Mouse (Mus musculus): ENCODE measurements around the gene Usp35. TPM values are rescaled to one million over a fixed set of nuclear protein-coding genes. Genes with fewer than 3 reads are reported as not detected.

The Usp35 gene
- polyA plus RNA-seq, 1 experiment from 2014 or later: 2.4 TPM

DNA sequence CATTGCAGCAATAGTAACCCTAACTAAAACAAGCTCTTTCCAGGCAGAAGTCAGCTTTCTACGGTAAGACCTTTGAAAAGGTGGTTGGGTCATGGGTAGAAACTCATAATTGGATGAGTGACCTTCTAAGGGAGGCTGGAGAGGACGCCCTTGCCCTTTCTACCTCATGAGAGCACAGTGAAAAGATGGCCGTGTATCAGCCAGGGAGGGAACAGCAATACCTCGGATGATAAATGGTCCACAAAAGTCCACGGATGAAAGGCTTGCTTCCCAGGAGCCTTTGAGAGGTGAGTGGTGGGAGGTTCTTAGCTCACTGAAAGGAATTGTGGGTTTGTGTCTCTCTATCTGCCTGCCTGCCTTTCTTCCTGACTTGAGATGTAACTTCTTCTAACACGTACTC lies 21.5 kb upstream of the Usp35 start:
- 95% methylated on average over 6 of the region's 6 CpGs for WGBS (ENCODE audit: missing documents)
- H3K36me3 ChIP-seq (ENCODE audit: inconsistent target): peaks cover 13% of the 10 kb centered on the region
- no peak overlapping the region for H3K27ac ChIP-seq
- H3K4me3 ChIP-seq (ENCODE audit: inconsistent target): no peak overlapping the region
- H3K79me2 ChIP-seq (ENCODE audit: inconsistent target): no peaks in the 10 kb centered on the region

DNA sequence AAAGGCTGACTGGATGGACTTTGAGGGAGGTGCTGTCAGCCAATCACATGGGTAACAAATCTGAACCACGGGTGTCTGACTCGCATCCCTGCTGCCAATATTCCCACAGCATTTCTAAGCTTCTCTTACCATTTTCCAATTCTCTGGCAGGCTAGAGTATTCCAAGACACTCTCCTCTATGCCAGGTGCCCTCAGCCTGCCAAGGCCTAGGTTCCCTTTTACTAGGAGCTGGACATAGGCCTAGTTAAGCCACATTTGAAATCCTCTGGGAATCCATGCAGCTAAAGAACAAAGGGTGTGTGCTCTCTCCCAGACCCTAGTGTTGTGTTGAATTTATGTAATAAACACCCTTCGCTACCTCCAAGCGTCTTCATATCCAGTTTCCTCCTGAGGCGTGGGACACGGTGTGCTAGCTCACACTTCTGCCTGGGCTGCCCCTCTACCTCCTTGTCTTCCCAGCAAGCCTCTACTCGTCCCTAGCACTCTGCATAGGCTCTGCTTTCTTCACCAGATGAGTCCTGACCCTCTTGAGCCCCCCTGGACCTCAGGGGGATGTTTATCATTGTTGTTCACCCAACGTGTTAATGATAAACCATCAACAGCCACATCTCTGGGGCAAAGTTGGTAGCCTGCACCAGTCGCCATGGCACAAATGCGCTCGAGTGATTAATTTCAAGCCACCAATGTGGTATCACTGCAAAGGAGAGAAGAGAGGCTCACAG lies 20.1 kb upstream of the Usp35 start:
- H3K4me3 ChIP-seq (ENCODE audit: inconsistent target): no peak overlapping the region
- H3K79me2 ChIP-seq (ENCODE audit: inconsistent target): no peaks in the 10 kb centered on the region
- no peak overlapping the region for H3K27ac ChIP-seq
- 95% methylated on average over 11 of the region's 11 CpGs for WGBS (ENCODE audit: missing documents)
- H3K36me3 ChIP-seq (ENCODE audit: inconsistent target): peaks cover 25% of the 10 kb centered on the region

DNA sequence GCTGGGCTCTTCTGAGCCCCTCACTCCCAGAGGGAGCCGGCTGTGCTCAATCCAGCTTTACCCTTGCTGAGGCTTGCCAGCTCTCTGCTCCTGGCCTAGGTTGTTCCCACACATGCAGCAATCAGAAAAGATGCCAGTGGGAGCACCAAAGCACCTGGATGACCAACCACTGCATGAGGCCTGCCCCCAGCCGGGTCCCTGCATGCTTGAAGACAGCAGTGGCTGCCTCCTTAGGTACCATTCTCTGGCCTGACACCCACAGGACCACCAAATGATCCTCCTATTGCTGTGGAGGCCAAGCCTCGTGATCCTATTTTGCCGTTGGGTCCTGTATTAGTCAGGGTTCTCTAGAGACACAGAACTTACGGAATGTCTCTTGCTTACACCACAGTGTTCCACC lies 19.1 kb upstream of the Usp35 start:
- no peaks in the 10 kb centered on the region for H3K79me2 ChIP-seq (ENCODE audit: inconsistent target)
- peaks cover 25% of the 10 kb centered on the region for H3K36me3 ChIP-seq (ENCODE audit: inconsistent target)
- H3K27ac ChIP-seq: no peak overlapping the region
- WGBS (ENCODE audit: missing documents): 94% methylated on average over 5 of the region's 5 CpGs
- H3K4me3 ChIP-seq (ENCODE audit: inconsistent target): no peak overlapping the region

DNA sequence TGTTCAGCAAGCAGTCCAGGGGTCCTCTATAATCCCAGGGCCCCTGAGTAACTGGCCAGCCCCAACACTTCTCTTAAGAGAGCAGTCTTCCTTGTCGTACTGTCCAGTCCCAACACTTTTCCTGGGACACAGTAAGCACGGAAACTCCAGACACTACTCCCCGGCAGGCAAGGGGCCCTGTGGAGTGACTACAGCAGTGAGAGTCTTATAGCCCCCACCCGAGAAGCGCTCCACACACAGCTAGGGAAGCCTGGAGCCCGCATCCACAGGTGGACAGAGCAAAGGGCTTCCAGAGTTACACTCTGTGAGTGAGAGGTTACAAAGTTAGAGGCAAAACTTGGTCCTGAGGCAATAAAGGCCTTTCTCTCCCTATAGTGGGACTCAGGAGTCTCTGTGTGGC lies 17.6 kb upstream of the Usp35 start:
- WGBS (ENCODE audit: missing documents): 94% methylated on average over 6 of the region's 6 CpGs

DNA sequence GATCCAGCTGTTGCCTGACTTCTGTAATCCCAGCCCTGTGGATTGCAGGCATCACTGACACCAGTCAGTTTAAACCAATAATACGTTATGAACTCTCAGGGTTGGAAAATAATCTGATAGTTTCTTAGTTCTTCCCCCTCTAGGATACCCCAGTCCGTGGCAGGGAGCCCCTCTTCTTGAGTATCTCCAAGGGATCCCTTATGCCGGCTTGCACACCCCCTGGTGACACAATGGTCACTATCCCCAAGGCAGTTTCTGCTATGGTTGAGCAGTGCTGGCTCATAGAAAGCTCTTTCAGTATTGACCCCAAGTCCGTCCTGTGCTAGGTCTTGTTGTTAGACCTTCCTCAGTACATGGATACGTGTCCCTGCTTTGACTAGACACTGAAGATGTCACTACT lies 17.0 kb upstream of the Usp35 start:
- WGBS (ENCODE audit: missing documents): 92% methylated on average over 5 of the region's 5 CpGs
- Histone ChIP-seq H3K36me3 (ENCODE audit: inconsistent target) (peaks cover 25% of the 10 kb centered on the region), H3K4me3 (ENCODE audit: inconsistent target) (no peak overlapping the region), H3K27ac (no peak overlapping the region), H3K79me2 (ENCODE audit: inconsistent target) (no peaks in the 10 kb centered on the region)

More for the DNA sequence above, 17.6 kb upstream of the Usp35 start:
- no peak overlapping the region for H3K27ac ChIP-seq
- no peaks in the 10 kb centered on the region for H3K79me2 ChIP-seq (ENCODE audit: inconsistent target)
- peaks cover 25% of the 10 kb centered on the region for H3K36me3 ChIP-seq (ENCODE audit: inconsistent target)
- H3K4me3 ChIP-seq (ENCODE audit: inconsistent target): no peak overlapping the region

DNA sequence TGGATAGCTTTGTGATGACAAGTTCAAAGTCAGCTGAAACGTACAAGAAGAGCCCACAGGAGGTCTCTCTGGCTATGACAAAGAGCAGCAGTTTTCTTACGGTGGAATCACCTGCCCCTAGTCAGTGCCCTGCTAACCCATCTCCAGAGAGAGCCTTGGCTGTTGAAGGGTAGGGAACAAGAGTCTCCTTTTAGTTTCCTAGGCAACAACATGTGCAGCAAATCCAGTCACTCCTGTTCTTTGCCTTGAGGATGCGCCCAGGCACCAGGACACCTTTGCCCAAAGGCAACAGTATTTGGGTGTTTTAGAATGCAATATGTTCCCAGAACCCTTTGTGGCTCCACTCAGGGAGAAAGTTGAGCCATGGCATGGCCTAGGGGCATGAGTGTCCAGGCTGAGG lies 16.5 kb upstream of the Usp35 start:
- WGBS (ENCODE audit: missing documents): 94% methylated on average over 3 of the region's 3 CpGs
- Histone ChIP-seq H3K27ac (no peak overlapping the region), H3K36me3 (ENCODE audit: inconsistent target) (peaks cover 25% of the 10 kb centered on the region), H3K79me2 (ENCODE audit: inconsistent target) (no peaks in the 10 kb centered on the region), H3K4me3 (ENCODE audit: inconsistent target) (no peak overlapping the region)

DNA sequence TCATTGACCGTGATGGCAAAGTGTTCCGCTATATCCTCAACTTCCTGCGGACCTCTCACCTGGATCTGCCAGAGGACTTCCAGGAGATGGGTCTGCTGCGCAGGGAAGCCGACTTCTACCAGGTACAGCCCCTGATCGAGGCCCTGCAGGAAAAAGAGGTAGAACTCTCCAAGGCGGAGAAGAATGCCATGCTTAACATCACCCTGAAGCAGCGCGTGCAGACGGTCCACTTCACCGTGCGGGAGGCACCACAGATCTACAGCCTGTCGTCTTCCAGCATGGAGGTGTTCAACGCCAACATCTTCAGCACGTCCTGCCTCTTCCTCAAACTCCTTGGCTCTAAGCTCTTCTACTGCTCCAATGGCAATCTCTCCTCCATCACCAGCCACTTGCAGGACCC lies 15.6 kb upstream of the Usp35 start:
- Histone ChIP-seq H3K79me2 (ENCODE audit: inconsistent target) (no peaks in the 10 kb centered on the region), H3K4me3 (ENCODE audit: inconsistent target) (no peak overlapping the region), H3K36me3 (ENCODE audit: inconsistent target) (peaks cover 25% of the 10 kb centered on the region), H3K27ac (no peak overlapping the region)
- 95% methylated on average over 15 of the region's 15 CpGs for WGBS (ENCODE audit: missing documents)

DNA sequence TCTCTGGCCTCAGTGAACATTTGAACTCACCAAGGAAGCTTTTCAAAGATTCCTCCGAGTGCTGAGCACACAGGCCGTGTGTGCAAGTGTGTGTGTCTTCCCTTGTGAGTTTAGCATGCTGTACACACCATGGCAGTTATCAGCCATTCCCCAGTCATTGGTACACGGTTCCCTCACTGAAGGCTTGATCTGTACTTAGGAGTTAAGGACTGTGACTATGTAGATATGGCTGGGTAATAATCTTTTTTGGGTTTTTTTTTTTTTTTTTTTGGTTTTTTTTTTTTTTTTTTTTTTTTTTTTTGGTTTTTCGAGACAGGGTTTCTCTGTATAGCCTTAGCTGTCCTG lies 15.0 kb upstream of the Usp35 start:
- no peaks in the 10 kb centered on the region for H3K79me2 ChIP-seq (ENCODE audit: inconsistent target)
- peaks cover 25% of the 10 kb centered on the region for H3K36me3 ChIP-seq (ENCODE audit: inconsistent target)
- H3K4me3 ChIP-seq (ENCODE audit: inconsistent target): no peak overlapping the region
- 93% methylated on average over 3 of the region's 4 CpGs for whole genome bisulfite sequencing (ENCODE audit: missing documents)
- no peak overlapping the region for H3K27ac ChIP-seq

DNA sequence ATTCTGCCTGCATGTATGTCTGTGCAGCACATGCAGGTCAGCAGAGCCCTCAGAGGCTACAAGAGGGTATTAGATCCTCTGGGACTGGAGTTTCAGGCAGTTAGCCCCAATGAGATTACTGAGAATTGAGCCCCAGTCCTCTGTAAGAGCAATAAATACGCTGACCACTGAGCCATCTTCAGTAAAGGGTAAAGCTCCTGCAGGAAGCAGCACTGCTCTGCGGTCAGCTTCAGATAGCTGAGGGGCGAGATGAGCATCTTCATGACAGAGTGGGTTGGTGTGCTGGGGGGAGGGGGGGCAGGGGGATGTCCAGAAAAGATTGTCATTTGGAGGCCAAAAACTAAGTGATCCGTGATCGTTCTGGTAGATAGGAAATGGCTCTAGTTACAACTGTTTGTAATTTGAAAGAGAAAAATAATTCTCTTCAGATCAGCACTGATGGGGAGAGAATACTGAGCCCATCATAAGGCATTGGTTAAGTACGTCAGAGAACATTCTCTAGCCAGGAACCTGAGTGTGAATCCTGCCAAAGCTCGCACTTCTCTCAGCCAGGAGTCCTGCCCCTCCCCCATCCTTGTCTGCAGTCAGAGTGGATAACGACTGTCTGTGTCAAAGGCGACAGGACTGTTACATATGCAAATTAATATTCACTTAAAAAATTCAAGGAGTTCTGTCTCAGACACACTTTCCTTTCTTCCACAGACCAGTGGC lies 14.4 kb upstream of the Usp35 start:
- Histone ChIP-seq H3K27ac (no peak overlapping the region), H3K36me3 (ENCODE audit: inconsistent target) (peaks cover 25% of the 10 kb centered on the region), H3K4me3 (ENCODE audit: inconsistent target) (no peak overlapping the region), H3K79me2 (ENCODE audit: inconsistent target) (no peaks in the 10 kb centered on the region)
- 89% methylated on average over 9 of the region's 9 CpGs for WGBS (ENCODE audit: missing documents)

DNA sequence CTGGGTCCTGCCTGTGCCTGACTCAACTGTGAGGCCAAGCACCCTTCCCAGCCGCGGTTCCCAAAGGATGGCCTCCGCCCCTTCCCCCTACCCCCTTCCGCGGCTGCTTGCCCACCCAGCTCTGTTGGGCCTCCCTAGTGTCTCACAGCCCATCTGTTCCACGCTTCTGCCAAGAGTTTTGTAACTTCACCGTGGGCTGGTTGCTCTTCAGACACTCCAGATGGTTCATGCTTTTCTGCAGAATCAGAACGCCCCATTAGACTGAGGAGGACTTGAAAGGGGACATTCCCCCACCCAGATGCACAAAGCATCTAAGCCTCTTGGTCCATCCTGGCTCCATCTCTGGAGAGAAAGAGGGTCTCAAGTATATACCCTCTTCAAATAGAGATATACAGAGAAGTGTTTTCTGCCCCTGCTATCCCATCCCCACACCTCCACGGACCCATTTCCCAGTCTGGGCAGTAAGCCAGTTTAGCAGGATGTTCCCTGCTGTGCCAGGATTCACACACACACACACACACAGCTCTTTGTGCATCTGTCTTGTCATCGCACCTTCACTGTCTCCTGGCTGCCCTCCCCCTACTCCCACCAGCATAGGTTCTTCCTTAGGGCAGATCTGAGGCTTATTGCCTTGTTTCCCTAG lies 13.5 kb upstream of the Usp35 start:
- WGBS (ENCODE audit: missing documents): 87% methylated on average over 10 of the region's 10 CpGs
- H3K79me2 ChIP-seq (ENCODE audit: inconsistent target): no peaks in the 10 kb centered on the region
- no peak overlapping the region for H3K27ac ChIP-seq
- H3K4me3 ChIP-seq (ENCODE audit: inconsistent target): no peak overlapping the region
- peaks cover 25% of the 10 kb centered on the region for H3K36me3 ChIP-seq (ENCODE audit: inconsistent target)

DNA sequence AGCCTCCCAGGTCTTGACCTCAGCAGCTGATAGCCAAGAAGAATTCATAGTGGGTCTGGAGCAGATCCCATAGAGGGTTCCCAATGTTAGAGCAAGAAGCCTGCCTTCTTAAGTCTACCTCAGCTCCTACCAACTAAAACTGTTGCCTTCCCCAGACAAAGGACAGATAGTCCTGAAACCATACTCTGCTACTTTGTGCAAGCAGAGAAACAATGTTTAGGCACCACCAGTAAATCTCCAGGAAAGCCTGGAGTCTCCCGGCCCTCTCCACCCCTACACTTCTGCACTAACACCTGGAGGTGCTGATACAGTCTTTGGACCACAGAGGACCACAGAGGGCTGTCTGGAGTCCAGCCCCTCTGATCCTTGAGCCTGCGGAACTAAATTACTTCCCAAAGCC lies 12.8 kb upstream of the Usp35 start:
- no peak overlapping the region for H3K4me3 ChIP-seq (ENCODE audit: inconsistent target)
- 100% methylated on average over 2 of the region's 2 CpGs for WGBS (ENCODE audit: missing documents)
- H3K27ac ChIP-seq: no peak overlapping the region
- peaks cover 25% of the 10 kb centered on the region for H3K36me3 ChIP-seq (ENCODE audit: inconsistent target)
- no peaks in the 10 kb centered on the region for H3K79me2 ChIP-seq (ENCODE audit: inconsistent target)

DNA sequence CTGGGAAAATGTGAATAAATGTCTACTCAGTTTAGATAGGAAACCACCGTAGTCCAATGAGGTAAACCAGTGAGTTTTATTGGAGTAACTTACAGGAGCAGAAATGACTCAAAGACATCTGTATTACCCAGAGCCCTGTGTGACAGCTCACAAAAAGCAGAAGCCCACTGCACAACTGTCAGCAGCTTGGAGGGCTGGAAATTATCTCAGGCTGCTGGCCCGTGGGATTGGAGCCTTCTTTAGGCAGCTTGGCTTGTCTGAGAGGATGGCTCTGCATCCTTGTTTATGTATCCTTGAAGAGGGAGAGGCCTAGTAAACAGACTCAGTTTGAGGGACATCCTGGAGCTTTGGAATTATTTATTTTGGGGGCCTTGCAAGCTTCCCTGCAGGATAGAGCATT lies 11.1 kb upstream of the Usp35 start:
- 64% methylated on average over 2 of the region's 2 CpGs for WGBS (ENCODE audit: missing documents)
- peaks cover under 1% of the 10 kb centered on the region; the same call in 1 of the 2 replicates for H3K79me2 ChIP-seq (ENCODE audit: inconsistent target)
- no peak overlapping the region for H3K27ac ChIP-seq
- H3K36me3 ChIP-seq (ENCODE audit: inconsistent target): peaks cover 9% of the 10 kb centered on the region
- H3K4me3 ChIP-seq (ENCODE audit: inconsistent target): no peak overlapping the region

DNA sequence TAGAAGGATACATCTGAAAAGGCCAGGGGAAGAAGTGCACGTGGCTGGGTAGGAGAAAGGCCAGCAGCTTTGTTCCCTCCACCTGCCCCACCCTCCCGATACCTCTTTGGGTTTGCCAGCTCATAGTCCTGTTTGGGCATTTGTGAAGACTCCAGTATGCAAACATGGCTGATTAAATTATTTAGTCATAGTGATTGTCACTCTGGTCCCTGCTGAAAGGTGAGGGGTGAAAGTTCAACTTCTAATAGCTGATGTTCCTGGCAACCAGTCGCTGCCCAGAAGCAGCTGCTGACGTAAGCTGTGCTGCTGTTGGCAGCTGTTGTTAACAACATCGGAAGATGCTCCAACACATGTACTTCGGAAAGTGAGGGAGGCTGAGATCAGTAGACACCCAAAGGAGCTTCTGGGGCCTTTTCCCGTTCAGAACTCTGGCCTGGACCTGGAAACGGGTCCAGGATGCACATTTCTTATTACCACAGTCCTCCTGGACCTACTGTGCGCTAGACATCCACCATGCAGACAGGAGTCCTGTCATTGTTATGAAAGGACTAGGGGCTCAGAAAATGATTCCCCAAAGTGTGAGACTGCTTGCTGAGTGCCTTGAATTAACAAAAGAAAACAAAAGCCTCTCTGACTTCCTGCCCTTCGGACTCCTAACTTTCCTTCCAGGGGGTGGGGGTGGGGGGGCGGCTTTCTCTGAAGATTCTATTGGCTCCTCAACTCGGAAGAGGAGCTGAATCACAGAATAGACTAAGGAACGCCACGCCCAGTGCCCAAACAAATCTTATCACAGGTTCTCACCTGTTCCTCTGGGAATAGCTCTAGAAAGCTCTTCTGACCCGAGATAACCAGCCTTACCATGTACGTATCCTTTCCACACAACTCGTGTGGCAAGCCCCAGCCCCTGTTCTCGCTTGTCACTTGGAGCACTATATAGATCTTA lies 9.4 kb upstream of the Usp35 start:
- Histone ChIP-seq H3K27ac (no peak overlapping the region), H3K4me3 (ENCODE audit: inconsistent target) (no peak overlapping the region), H3K79me2 (ENCODE audit: inconsistent target) (peaks cover 9% of the 10 kb centered on the region; the same call in 1 of the 2 replicates), H3K36me3 (ENCODE audit: inconsistent target) (no peaks in the 10 kb centered on the region)
- 95% methylated on average over 16 of the region's 18 CpGs for whole genome bisulfite sequencing (ENCODE audit: missing documents)

DNA sequence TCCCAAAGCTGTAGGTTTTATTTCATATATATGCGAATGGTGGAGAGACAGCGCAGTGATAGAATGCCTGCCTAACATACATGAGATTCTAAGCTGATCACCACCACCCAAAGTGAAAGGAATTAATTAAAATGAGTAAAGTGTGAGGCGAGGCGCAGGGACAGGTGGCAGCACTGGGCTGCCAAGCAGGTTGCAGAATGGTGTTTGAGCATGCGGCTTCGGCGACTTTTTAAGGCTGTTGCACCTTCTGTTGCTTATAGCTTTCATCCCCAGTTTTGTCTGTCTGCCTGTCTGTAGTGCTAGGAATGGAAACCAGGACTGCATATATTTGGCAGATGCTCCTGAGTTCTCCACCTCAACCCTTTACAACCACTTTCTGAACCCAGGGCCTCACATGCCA lies 7.8 kb upstream of the Usp35 start:
- no peaks in the 10 kb centered on the region for H3K36me3 ChIP-seq (ENCODE audit: inconsistent target)
- H3K79me2 ChIP-seq (ENCODE audit: inconsistent target): peaks cover 9% of the 10 kb centered on the region; the same call in 1 of the 2 replicates
- no peak overlapping the region for H3K4me3 ChIP-seq (ENCODE audit: inconsistent target)
- 96% methylated on average over 7 of the region's 7 CpGs for whole genome bisulfite sequencing (ENCODE audit: missing documents)
- H3K27ac ChIP-seq: no peak overlapping the region
